Mouse (Mus musculus) G1E (cell line): Measurements from ENCODE around the gene Adcyap1. TPM values are rescaled to one million over a fixed set of nuclear protein-coding genes. Genes with fewer than 3 reads are reported as not detected.

Experiments used
- ATAC-seq: 2 replicates; pipeline ENCODE4 v1.8.0; 2016; ENCODE audit warnings: mild to moderate bottlenecking; ENCODE audit not compliant: insufficient number of reproducible peaks, poor library complexity, low FRiP score, severe bottlenecking; ENCODE audit errors: extremely low read depth
- DNase-seq: peaks from one replicate; pipeline ENCODE4 v3.0.0; 2012; ENCODE audit warnings: low spot score
- H3K27me3 ChIP-seq: 2 replicates; pipeline ENCODE4 v1.6.1; 2012; ENCODE audit warnings: mild to moderate bottlenecking, low read length, inconsistent platforms; ENCODE audit not compliant: insufficient read depth
- H3K36me3 ChIP-seq: replicated peaks from 2 replicates; pipeline ENCODE3; 2012; ENCODE audit warnings: mild to moderate bottlenecking, inconsistent platforms
- H3K4me1 ChIP-seq: 2 replicates; pipeline ENCODE4 v1.6.1; 2012; ENCODE audit warnings: low read depth, low read length, inconsistent platforms, mixed read lengths; ENCODE audit not compliant: insufficient read depth
- H3K4me3 ChIP-seq: 2 replicates; pipeline ENCODE4 v1.5.1; 2012; ENCODE audit warnings: low read depth, mild to moderate bottlenecking, inconsistent platforms, low read length, moderate library complexity, mixed read lengths
- H3K9me3 ChIP-seq: replicated peaks from 2 replicates; pipeline ENCODE4 v1.6.1; 2012; ENCODE audit warnings: inconsistent platforms
- CTCF ChIP-seq: IDR thresholded peaks from 2 replicates; pipeline ENCODE4 v1.5.1; 2012; ENCODE audit warnings: low read depth, low read length, inconsistent platforms, mixed read lengths
- GATA1 ChIP-seq: IDR thresholded peaks from 2 replicates; pipeline ENCODE4 v1.6.1; 2012; ENCODE audit warnings: borderline replicate concordance, low read length, inconsistent platforms, mixed read lengths
- GATA2 ChIP-seq: IDR thresholded peaks from 2 replicates; pipeline ENCODE4 v1.6.1; 2012; ENCODE audit warnings: low read depth, low read length, inconsistent platforms, borderline replicate concordance
- POLR2AphosphoS5 ChIP-seq: IDR thresholded peaks from 2 replicates; pipeline ENCODE4 v1.6.1; 2012; ENCODE audit warnings: low read depth, low read length, inconsistent platforms; ENCODE audit not compliant: insufficient replicate concordance
- TAL1 ChIP-seq: conservative IDR thresholded peaks from 2 replicates; pipeline ENCODE4 v1.6.1; 2012; ENCODE audit warnings: low read depth, low read length, inconsistent platforms, mixed read lengths
- polyA plus RNA-seq: library from polyadenylated mRNA; stranded (reverse); fragments of >175 nt; gene quantifications from 2 replicates; pipeline ENCODE4 v1.2.3, GENCODE M21; 2012
- total RNA-seq, 2 experiments: library from RNA; stranded (forward) in 1 of 2; stranded (reverse) in 1 of 2; fragments of 200-1000 nt in 1 of 2; fragments of >200 nt in 1 of 2; fragmentation: Nextera tagmentation in 1 of 2; gene quantifications; 2 replicates each; pipeline ENCODE4 v1.2.3; 2014 to 2017

Gene Adcyap1
- total and polyA plus RNA-seq, 3 experiments, result not detected

DNA sequence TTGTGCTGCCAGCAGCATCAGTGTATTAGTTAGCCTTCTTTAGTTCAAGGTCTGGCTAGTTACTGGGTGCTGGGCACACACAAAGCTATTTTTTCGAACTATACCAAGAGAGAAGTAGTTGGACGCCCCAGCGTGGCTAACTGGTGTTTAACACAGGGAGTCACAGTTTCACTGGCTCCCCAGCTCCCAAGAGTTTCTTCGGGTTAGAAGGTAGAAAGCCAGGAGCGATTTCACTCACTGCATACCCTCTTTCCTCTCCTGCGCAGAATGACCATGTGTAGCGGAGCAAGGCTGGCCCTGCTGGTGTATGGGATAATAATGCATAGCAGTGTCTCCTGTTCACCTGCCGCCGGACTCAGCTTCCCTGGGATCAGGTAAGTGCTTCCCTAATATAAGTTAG is 930 bp downstream of the Adcyap1 start:
- no peak for ATAC-seq
- no peak overlapping the region for H3K4me3 ChIP-seq
- peaks cover 20% of the 10 kb centered on the region for H3K9me3 ChIP-seq
- TF ChIP-seq GATA2 (no peak), CTCF (no peak), POLR2AphosphoS5 (no peak), TAL1 (no peak), GATA1 (no peak)
- no peaks in the 10 kb centered on the region for H3K4me1 ChIP-seq
- no peak for DNase-seq
- no peaks in the 10 kb centered on the region for H3K27me3 ChIP-seq
- no peaks in the 10 kb centered on the region for H3K36me3 ChIP-seq

DNA sequence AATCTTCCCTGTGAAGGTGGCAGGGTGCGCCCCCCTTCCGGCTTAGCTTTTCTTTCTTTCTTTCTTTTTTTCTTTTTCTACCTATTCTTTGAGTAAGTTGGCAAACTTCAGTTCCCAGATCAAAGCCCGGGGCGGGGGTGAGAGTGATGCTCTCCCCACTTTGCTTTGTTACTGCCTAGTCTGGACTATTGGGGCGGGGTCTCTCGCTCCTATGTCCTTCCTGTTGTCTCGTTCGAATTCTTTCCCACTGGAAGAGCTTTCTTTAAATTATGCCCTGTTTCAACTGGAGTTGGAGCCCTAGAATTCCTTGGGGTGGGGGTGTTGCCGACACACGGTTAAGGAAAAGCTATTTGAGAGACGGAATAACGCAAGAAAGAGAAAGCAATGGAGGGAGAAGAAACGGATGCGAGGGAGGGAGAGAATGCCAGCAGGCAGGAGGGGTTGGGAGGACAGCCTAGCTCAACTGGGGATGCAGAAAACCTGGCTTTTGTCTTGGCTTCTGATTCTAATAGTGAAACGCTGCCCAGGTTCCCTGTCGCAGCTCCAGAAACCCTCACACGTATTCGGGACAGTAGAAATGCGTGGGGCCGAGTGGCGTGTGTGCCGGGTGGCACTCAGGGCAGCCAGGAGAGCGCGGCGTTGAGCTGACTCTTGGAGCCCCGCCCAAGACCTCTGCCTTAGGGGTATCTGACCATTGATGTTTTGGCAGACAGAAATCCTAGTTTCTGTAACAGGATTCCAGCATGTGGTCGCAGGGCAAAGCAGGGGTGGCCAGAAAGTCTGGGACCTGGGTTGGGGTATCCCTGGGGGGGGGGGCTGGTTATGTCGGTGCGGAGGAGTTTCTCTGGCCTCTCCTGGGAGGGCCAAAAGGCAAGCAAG is 1.8 kb downstream of the Adcyap1 start:
- DNase-seq (no peak), ATAC-seq (no peak)
- Histone ChIP-seq H3K27me3 (no peaks in the 10 kb centered on the region), H3K4me3 (no peak overlapping the region), H3K36me3 (no peaks in the 10 kb centered on the region), H3K9me3 (peaks cover 20% of the 10 kb centered on the region), H3K4me1 (no peaks in the 10 kb centered on the region)
- TF ChIP-seq GATA1 (no peak), TAL1 (no peak), GATA2 (no peak), CTCF (no peak), POLR2AphosphoS5 (no peak)

DNA sequence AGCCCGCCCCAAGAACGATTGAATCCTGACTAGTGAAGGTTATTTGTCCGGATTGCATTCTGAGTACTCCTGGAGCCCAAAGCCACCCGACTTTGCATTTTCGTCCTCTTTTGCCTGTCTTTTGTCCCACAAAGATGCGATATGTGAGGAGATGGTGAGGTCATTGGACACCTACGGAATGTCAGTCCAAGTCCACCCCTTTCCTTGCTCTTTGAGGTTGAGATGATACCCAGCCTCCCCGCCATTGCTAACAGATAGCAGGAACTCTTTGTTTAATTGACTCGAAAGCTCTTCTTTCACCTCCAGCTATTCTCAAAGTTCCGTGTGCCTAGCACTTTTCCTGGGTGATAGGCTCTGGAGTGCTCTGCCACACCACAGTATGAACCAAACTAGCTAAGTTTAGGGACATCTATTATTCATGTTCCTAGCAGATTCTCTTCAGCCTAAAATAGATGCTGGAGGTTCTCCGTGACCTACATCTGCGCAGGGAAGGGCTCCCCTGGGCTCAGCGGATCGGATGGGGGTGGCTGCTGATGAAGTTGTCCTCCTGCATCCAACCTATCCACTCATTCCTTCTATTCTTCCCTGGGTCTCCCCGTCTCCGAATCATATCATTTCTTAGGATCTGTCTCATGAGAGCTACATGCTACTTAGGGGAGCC is 2.6 kb downstream of the Adcyap1 start:
- no peaks in the 10 kb centered on the region for H3K36me3 ChIP-seq
- peaks cover 20% of the 10 kb centered on the region for H3K9me3 ChIP-seq
- no peaks in the 10 kb centered on the region for H3K4me1 ChIP-seq
- H3K27me3 ChIP-seq, result no peaks in the 10 kb centered on the region
- no peak for TF ChIP-seq GATA2
- TF ChIP-seq CTCF, result no peak
- no peak for TF ChIP-seq TAL1
- TF ChIP-seq GATA1, result no peak
- TF ChIP-seq POLR2AphosphoS5, result no peak
- ATAC-seq, result no peak
- DNase-seq, result no peak
- H3K4me3 ChIP-seq, result no peak overlapping the region

DNA sequence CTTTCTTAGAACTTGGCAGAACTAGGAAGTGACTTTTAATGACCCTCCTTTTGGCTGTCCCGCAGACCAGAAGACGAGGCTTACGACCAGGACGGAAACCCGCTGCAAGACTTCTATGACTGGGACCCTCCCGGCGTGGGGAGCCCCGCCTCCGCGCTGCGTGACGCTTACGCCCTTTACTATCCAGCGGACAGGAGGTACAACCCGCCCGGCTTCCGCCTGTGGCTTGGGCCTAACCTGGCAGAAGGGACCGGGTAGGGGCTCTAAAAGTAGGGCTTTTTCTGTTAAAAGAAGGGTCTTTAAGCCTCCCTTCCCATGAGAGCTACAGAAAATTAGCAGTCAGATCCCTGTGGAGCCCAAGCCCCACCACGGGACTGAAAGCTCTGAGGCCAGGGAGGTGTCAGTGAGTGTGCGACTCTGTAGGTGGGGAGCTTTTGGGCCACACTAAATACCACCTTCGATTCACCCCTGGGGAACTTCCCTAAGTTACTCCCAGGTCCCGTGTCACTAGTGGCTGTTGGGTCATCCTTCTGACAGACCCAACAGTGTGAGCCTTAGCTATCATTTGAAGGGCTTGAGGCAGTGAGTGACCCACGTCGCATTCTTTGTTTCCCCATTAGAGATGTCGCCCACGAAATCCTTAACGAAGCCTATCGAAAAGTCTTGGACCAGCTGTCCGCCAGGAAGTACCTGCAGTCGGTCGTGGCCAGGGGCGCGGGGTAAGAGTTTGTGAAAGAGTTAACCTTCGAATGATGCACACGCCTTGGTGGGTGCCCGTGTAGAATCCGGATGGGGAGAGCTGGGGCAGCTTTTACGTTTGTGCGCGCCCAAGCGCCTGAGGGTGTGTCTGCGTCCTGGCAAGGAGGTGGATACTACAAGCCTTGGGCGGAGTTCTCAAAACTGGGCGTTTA is 3.6 kb downstream of the Adcyap1 start:
- Histone ChIP-seq H3K9me3 (peaks cover 20% of the 10 kb centered on the region), H3K27me3 (no peaks in the 10 kb centered on the region), H3K36me3 (no peaks in the 10 kb centered on the region), H3K4me1 (no peaks in the 10 kb centered on the region), H3K4me3 (no peak overlapping the region)
- no peak for ATAC-seq
- TF ChIP-seq GATA1 (no peak), POLR2AphosphoS5 (no peak), TAL1 (no peak), CTCF (no peak), GATA2 (no peak)
- DNase-seq, result no peak

DNA sequence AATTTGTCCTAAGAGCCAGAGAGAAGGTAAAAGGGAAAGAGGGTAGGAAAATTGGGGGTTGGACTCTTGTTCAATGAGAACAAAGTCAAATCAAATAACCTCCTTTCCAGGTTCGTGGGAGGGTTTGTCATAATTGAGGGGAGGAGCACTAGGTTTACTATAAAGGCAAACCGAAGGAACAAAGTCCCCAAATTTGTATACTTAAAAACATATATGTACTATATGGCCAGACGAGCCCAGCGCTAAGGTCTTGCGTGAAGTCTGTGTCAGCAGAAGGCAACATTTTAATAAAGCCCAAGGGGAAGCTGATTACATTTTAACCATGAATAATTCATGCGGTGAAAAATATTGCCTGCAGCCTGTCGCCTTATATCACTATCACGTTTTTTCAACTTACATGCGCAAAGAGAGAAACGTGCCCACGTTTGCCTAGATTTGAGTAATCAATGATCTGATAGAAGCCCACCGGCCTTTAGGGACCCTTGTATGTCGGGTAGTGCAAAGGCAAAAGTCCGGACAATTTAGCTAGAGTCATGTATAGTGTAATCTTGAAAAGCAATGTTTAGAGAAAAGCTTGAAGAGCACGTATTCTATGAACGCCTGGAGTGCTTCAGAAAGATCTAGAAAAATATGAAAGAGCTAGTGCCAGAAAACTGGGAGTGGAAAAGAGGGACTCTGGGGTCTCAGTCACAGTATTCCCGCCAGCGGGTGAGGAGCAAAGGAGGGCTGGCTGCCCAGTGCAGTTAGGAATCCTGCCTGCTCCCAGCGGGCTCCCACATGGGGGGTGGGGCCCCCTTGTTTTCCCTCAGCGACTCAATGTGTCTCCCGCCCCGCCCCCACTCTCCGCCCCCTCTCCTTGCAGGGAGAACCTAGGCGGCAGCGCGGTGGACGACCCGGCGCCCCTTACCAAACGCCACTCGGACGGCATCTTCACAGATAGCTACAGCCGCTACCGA is 4.5 kb downstream of the Adcyap1 start:
- TF ChIP-seq TAL1, result no peak
- TF ChIP-seq POLR2AphosphoS5, result no peak
- no peak for TF ChIP-seq GATA2
- TF ChIP-seq GATA1, result no peak
- no peak for TF ChIP-seq CTCF
- ATAC-seq (no peak), DNase-seq (no peak)
- Histone ChIP-seq H3K4me1 (no peaks in the 10 kb centered on the region), H3K36me3 (no peaks in the 10 kb centered on the region), H3K27me3 (no peaks in the 10 kb centered on the region), H3K9me3 (peaks cover 20% of the 10 kb centered on the region), H3K4me3 (no peak overlapping the region)
